Mouse (Mus musculus): Measurements from ENCODE around the gene Fbf1. TPM values are rescaled to one million over a fixed set of nuclear protein-coding genes. Genes with fewer than 3 reads are reported as not detected.
"Not testable (repeated sequence)": the region's sequence is repeated elsewhere in the genome, so short reads cannot be mapped to it uniquely, and the experiment has no call there.

Fbf1 gene
- polyA plus RNA-seq, 1 experiment from 2014 or later = 80.9 TPM

GRCm38 (mm10) chr11:116130488-116131205 lies 37.3 kb downstream of the Fbf1 start, which contains the start of gene Trim65:
Gene Trim65, minus strand, starts transcription at chr11:116131128.
- peak within 1 kb of the TSS; percentile 89 for H3K27ac ChIP-seq
- peaks cover 39% of the 10 kb centered on the region for H3K36me3 ChIP-seq
- WGBS = 2% methylated on average over 69 of the region's 69 CpGs
- peak within 1 kb of the TSS; percentile 67 for H3K9ac ChIP-seq
- H3K4me3 ChIP-seq = peak within 1 kb of the TSS; percentile 47
- H3K4me1 ChIP-seq = peaks cover 29% of the 10 kb centered on the region
- peak; percentile 81 for ATAC-seq (ENCODE audit: low FRiP score)
- H3K27me3 ChIP-seq = no peaks in the 10 kb centered on the region
- H3K4me2 ChIP-seq (replicated peaks) = peak within 1 kb of the TSS; percentile 67
- no peaks in the 10 kb centered on the region for H3K9me3 ChIP-seq (replicated peaks)

GRCm38 (mm10) chr11:116129993-116130487 lies 37.9 kb downstream of the Fbf1 start:
- no peaks in the 10 kb centered on the region for H3K27me3 ChIP-seq
- 30% methylated on average over 8 of the region's 8 CpGs for WGBS
- ATAC-seq (ENCODE audit: low FRiP score) = peak; percentile 36
- no peaks in the 10 kb centered on the region for H3K9me3 ChIP-seq (replicated peaks)
- peak overlapping the region; percentile 67 for H3K4me2 ChIP-seq (replicated peaks)
- peak overlapping the region; percentile 67 for H3K9ac ChIP-seq
- peak overlapping the region; percentile 89 for H3K27ac ChIP-seq
- H3K36me3 ChIP-seq = peaks cover 41% of the 10 kb centered on the region
- peak overlapping the region; percentile 47 for H3K4me3 ChIP-seq
- H3K4me1 ChIP-seq = peaks cover 29% of the 10 kb centered on the region

- WGBS = 76% methylated on average over 9 of the region's 9 CpGs
- no peak for ATAC-seq (ENCODE audit: low FRiP score)
- Histone ChIP-seq H3K9ac (no peak overlapping the region), H3K4me3 (no peak overlapping the region), H3K4me2 (replicated peaks) (no peak overlapping the region), H3K36me3 (peaks cover 33% of the 10 kb centered on the region), H3K27ac (no peak overlapping the region), H3K27me3 (no peaks in the 10 kb centered on the region), H3K9me3 (replicated peaks) (no peaks in the 10 kb centered on the region), H3K4me1 (peaks cover 29% of the 10 kb centered on the region)
Observed at GRCm38 (mm10) chr11:116129091-116129790, 38.7 kb downstream of the Fbf1 start.

GRCm38 (mm10) chr11:116127986-116128385 lies 40.0 kb downstream of the Fbf1 start:
- Histone ChIP-seq H3K4me3 (no peak overlapping the region), H3K36me3 (peaks cover 24% of the 10 kb centered on the region), H3K27me3 (no peaks in the 10 kb centered on the region), H3K4me2 (replicated peaks) (0 out of 2 replicates have a peak overlapping the region, but pooled peaks have one; percentile 24), H3K4me1 (peaks cover 29% of the 10 kb centered on the region), H3K27ac (0 out of 2 replicates have a peak overlapping the region, but pooled peaks have one; percentile 2), H3K9me3 (replicated peaks) (no peaks in the 10 kb centered on the region), H3K9ac (no peak overlapping the region)
- WGBS = 80% methylated on average over 9 of the region's 9 CpGs
- no peak for ATAC-seq (ENCODE audit: low FRiP score)

- Histone ChIP-seq H3K36me3 (peaks cover 18% of the 10 kb centered on the region), H3K9ac (no peak within 1 kb of the TSS), H3K27me3 (no peaks in the 10 kb centered on the region), H3K27ac (0 out of 2 replicates have a peak within 1 kb of the TSS, but pooled peaks have one; percentile 2), H3K4me2 (replicated peaks) (peak within 1 kb of the TSS; percentile 24), H3K4me1 (peaks cover 29% of the 10 kb centered on the region), H3K9me3 (replicated peaks) (no peaks in the 10 kb centered on the region), H3K4me3 (no peak within 1 kb of the TSS)
- 26% methylated on average over 23 of the region's 23 CpGs for WGBS
- no peak for ATAC-seq (ENCODE audit: low FRiP score)
Observed at GRCm38 (mm10) chr11:116127156-116127980, 40.6 kb downstream of the Fbf1 start, which contains the start of gene Trim47. Gene Trim47, minus strand, starts transcription at chr11:116127210.

- WGBS = 93% methylated on average over 15 of the region's 15 CpGs
- Histone ChIP-seq H3K36me3 (peaks cover 9% of the 10 kb centered on the region), H3K4me1 (peaks cover 22% of the 10 kb centered on the region), H3K27me3 (no peaks in the 10 kb centered on the region), H3K4me3 (no peak overlapping the region), H3K27ac (no peak overlapping the region), H3K4me2 (replicated peaks) (no peak overlapping the region), H3K9ac (no peak overlapping the region), H3K9me3 (replicated peaks) (no peaks in the 10 kb centered on the region)
- ATAC-seq (ENCODE audit: low FRiP score) = no peak
Observed at GRCm38 (mm10) chr11:116126261-116126660, 41.7 kb downstream of the Fbf1 start.

- H3K4me3 ChIP-seq; H3K27me3 ChIP-seq; H3K9me3 ChIP-seq (replicated peaks); H3K36me3 ChIP-seq; ATAC-seq (ENCODE audit: low FRiP score); H3K4me2 ChIP-seq (replicated peaks); H3K4me1 ChIP-seq; H3K9ac ChIP-seq; H3K27ac ChIP-seq: not testable (repeated sequence)
- 94% methylated on average over 8 of the region's 8 CpGs for WGBS
Observed at GRCm38 (mm10) chr11:116121731-116122245, 46.2 kb downstream of the Fbf1 start.

GRCm38 (mm10) chr11:116117819-116118218 lies 50.1 kb downstream of the Fbf1 start:
- no peak overlapping the region for H3K9ac ChIP-seq
- 0 out of 2 replicates have a peak, but pooled peaks cover 5% of the 10 kb centered on the region for H3K4me1 ChIP-seq
- ATAC-seq (ENCODE audit: low FRiP score) = no peak

GRCm38 (mm10) chr11:116117241-116117640 lies 50.7 kb downstream of the Fbf1 start:
- Histone ChIP-seq H3K27me3 (peaks cover 13% of the 10 kb centered on the region; the same call in 1 of the 2 replicates), H3K36me3 (no peaks in the 10 kb centered on the region), H3K9ac (no peak overlapping the region), H3K27ac (no peak overlapping the region), H3K9me3 (replicated peaks) (no peaks in the 10 kb centered on the region), H3K4me3 (no peak overlapping the region), H3K4me2 (replicated peaks) (no peak overlapping the region), H3K4me1 (0 out of 2 replicates have a peak, but pooled peaks cover 5% of the 10 kb centered on the region)
- WGBS = 65% methylated on average over 12 of the region's 12 CpGs
- ATAC-seq (ENCODE audit: low FRiP score) = no peak

More at GRCm38 (mm10) chr11:116117819-116118218, 50.1 kb downstream of the Fbf1 start:
- Histone ChIP-seq H3K27ac (no peak overlapping the region), H3K4me2 (replicated peaks) (no peak overlapping the region), H3K36me3 (no peaks in the 10 kb centered on the region), H3K27me3 (0 out of 2 replicates have a peak, but pooled peaks cover 8% of the 10 kb centered on the region), H3K4me3 (no peak overlapping the region), H3K9me3 (replicated peaks) (no peaks in the 10 kb centered on the region)

- no peaks in the 10 kb centered on the region for H3K9me3 ChIP-seq (replicated peaks)
- ATAC-seq (ENCODE audit: low FRiP score) = no peak
- WGBS = 84% methylated on average over 19 of the region's 19 CpGs
- H3K36me3 ChIP-seq = no peaks in the 10 kb centered on the region
- H3K9ac ChIP-seq = no peak overlapping the region
- no peak overlapping the region for H3K4me2 ChIP-seq (replicated peaks)
- H3K4me3 ChIP-seq = no peak overlapping the region
- H3K4me1 ChIP-seq = peaks cover 24% of the 10 kb centered on the region
- H3K27ac ChIP-seq = no peak overlapping the region
- H3K27me3 ChIP-seq = peaks cover 67% of the 10 kb centered on the region
Observed at GRCm38 (mm10) chr11:116111611-116112203, 56.3 kb downstream of the Fbf1 start.

- 80% methylated on average over 4 of the region's 4 CpGs for WGBS
- peaks cover 74% of the 10 kb centered on the region for H3K27me3 ChIP-seq
- H3K27ac ChIP-seq = no peak overlapping the region
- peaks cover 30% of the 10 kb centered on the region for H3K4me1 ChIP-seq
- H3K36me3 ChIP-seq = no peaks in the 10 kb centered on the region
- H3K9me3 ChIP-seq (replicated peaks) = no peaks in the 10 kb centered on the region
- no peak overlapping the region for H3K9ac ChIP-seq
- H3K4me2 ChIP-seq (replicated peaks) = no peak overlapping the region
- H3K4me3 ChIP-seq = no peak overlapping the region
- ATAC-seq (ENCODE audit: low FRiP score) = no peak
Observed at GRCm38 (mm10) chr11:116111067-116111466, 56.9 kb downstream of the Fbf1 start.
